Mouse (Mus musculus) stomach, postnatal 0 days (tissue): ENCODE measurements around the gene Mttp. TPM values are rescaled to one million over a fixed set of nuclear protein-coding genes. Genes with fewer than 3 reads are reported as not detected.
A peak's percentile ranks its signal among the peaks of the same experiment; 100 is the strongest.

Experiments
- ATAC-seq: fragments of 200-750 bp; cut with Nextera tagmentation; 2 replicates; pipeline ENCODE4 v1.8.0; 2017; ENCODE audit not compliant: low FRiP score, low TSS enrichment
- DNase-seq: peaks from one replicate; pipeline ENCODE4 v3.0.0-alpha.2; 2016; ENCODE audit warnings: low spot score
- H3K27ac ChIP-seq: fragments of 300-500 bp; sonication (generic); replicated peaks from 2 replicates; pipeline ENCODE4 v1.5.1; 2014; ENCODE audit warnings: mild to moderate bottlenecking, control low read depth
- H3K27me3 ChIP-seq: fragments of 300-500 bp; sonication (generic); 2 replicates; pipeline ENCODE4 v1.6.1; 2014; ENCODE audit warnings: low read length; ENCODE audit not compliant: control insufficient read depth, insufficient read depth
- H3K36me3 ChIP-seq: fragments of 300-500 bp; sonication (generic); 2 replicates; pipeline ENCODE4 v1.6.1; 2014; ENCODE audit warnings: low read length, mixed read lengths; ENCODE audit not compliant: control insufficient read depth, insufficient read depth
- H3K4me1 ChIP-seq: fragments of 300-500 bp; sonication (generic); replicated peaks from 2 replicates; pipeline ENCODE4 v1.6.1; 2014; ENCODE audit warnings: antibody characterized with exemption; ENCODE audit not compliant: control insufficient read depth, insufficient read depth
- H3K4me2 ChIP-seq: fragments of 300-500 bp; sonication (generic); replicated peaks from 2 replicates; pipeline ENCODE4 v1.6.1; 2014; ENCODE audit warnings: low read depth, mild to moderate bottlenecking, control low read depth, moderate library complexity
- H3K4me3 ChIP-seq: fragments of 300-500 bp; sonication (generic); 2 replicates; pipeline ENCODE4 v1.5.1; 2014; ENCODE audit warnings: low read depth, low read length, control low read depth
- H3K9ac ChIP-seq: fragments of 300-500 bp; sonication (generic); 2 replicates; pipeline ENCODE4 v1.6.1; 2014; ENCODE audit warnings: mild to moderate bottlenecking, low read length, control low read depth, mixed read lengths
- H3K9me3 ChIP-seq: fragments of 300-500 bp; sonication (generic); 2 replicates; pipeline ENCODE4 v1.6.1; 2016; ENCODE audit warnings: low read length; ENCODE audit not compliant: control insufficient read depth
- CTCF ChIP-seq: IDR thresholded peaks from 2 replicates; pipeline ENCODE4 v1.5.1; 2016; ENCODE audit warnings: antibody characterized with exemption, low read depth, mild to moderate bottlenecking, moderate library complexity
- EP300 ChIP-seq: optimal IDR thresholded peaks from 2 replicates; pipeline ENCODE3; 2016; ENCODE audit warnings: antibody characterized with exemption
- WGBS: fragments of 180-500 bp; shearing (Covaris S2); extraction: QIAGEN DNeasy Blood & Tissue Kit; methylation state at CpG from one replicate; pipeline ENCODE4 v1.1.7; 2014; 5-methylcytosine and 5-hydroxymethylcytosine counted together
- polyA plus RNA-seq: library from polyadenylated mRNA; unstranded; fragments of >200 nt; fragmentation: Nextera tagmentation; extraction: Ambion mirVana; gene quantifications from 2 replicates; pipeline ENCODE4 v1.2.1, GENCODE M21; 2015

Gene Mttp
- polyA plus RNA-seq, 1 experiment from 2014 or later, result 14.1 TPM

GRCm38 (mm10) chr3:138155062-138155461, 10.3 kb upstream of the Mttp start:
- no peak overlapping the region for H3K4me2 ChIP-seq
- DNase-seq (no peak), ATAC-seq (no peak)
- TF ChIP-seq CTCF, result no peak
- no peaks in the 10 kb centered on the region for H3K36me3 ChIP-seq
- no peak overlapping the region for H3K9ac ChIP-seq
- WGBS, result 84% methylated on average over 4 of the region's 4 CpGs
- H3K4me1 ChIP-seq, result no peaks in the 10 kb centered on the region
- no peak overlapping the region for H3K4me3 ChIP-seq
- H3K9me3 ChIP-seq, result no peaks in the 10 kb centered on the region
- no peaks in the 10 kb centered on the region for H3K27me3 ChIP-seq
- H3K27ac ChIP-seq, result no peak overlapping the region

GRCm38 (mm10) chr3:138148811-138149210, 4.0 kb upstream of the Mttp start:
- Histone ChIP-seq H3K9me3 (no peaks in the 10 kb centered on the region), H3K4me1 (no peaks in the 10 kb centered on the region), H3K27me3 (no peaks in the 10 kb centered on the region), H3K4me2 (no peak overlapping the region), H3K4me3 (no peak overlapping the region), H3K9ac (no peak overlapping the region), H3K36me3 (0 out of 2 replicates have a peak, but pooled peaks cover 3% of the 10 kb centered on the region), H3K27ac (no peak overlapping the region)
- TF ChIP-seq CTCF, result 0 out of 2 replicates have a peak, but pooled peaks have one; percentile 9
- no peak for TF ChIP-seq EP300
- WGBS, result 91% methylated on average over 2 of the region's 2 CpGs
- no peak for ATAC-seq
- DNase-seq, result no peak

- TF ChIP-seq EP300 (no peak), CTCF (no peak)
- peak overlapping the region; percentile 66 for H3K9ac ChIP-seq
- H3K27ac ChIP-seq, result peak overlapping the region; percentile 98
- WGBS, result under 1% methylated on average over 18 of the region's 18 CpGs
- no peaks in the 10 kb centered on the region for H3K9me3 ChIP-seq
- no peaks in the 10 kb centered on the region for H3K27me3 ChIP-seq
- H3K4me2 ChIP-seq, result peak overlapping the region; percentile 53
- no peaks in the 10 kb centered on the region for H3K36me3 ChIP-seq
- DNase-seq (no peak), ATAC-seq (no peak)
- no peaks in the 10 kb centered on the region for H3K4me1 ChIP-seq
- H3K4me3 ChIP-seq, result peak overlapping the region; percentile 47
Observed at GRCm38 (mm10) chr3:138144060-138144641, 617 bp downstream of the Mttp start.

GRCm38 (mm10) chr3:138143315-138144059, 1.3 kb downstream of the Mttp start, which contains the start of gene Trmt10a:
Gene Trmt10a (plus strand): TSS chr3:138143448.
- peak; percentile 98 for DNase-seq
- peak within 1 kb of the TSS; percentile 66 for H3K9ac ChIP-seq
- peak; percentile 65 for TF ChIP-seq CTCF
- TF ChIP-seq EP300, result no peak
- under 1% methylated on average over 68 of the region's 70 CpGs for WGBS
- peak; percentile 99 for ATAC-seq
- H3K27ac ChIP-seq, result peak within 1 kb of the TSS; percentile 98
- peak within 1 kb of the TSS; percentile 53 for H3K4me2 ChIP-seq
- H3K4me1 ChIP-seq, result no peaks in the 10 kb centered on the region
- peak within 1 kb of the TSS; percentile 47 for H3K4me3 ChIP-seq
- no peaks in the 10 kb centered on the region for H3K27me3 ChIP-seq
- H3K9me3 ChIP-seq, result no peaks in the 10 kb centered on the region
- no peaks in the 10 kb centered on the region for H3K36me3 ChIP-seq

DNA sequence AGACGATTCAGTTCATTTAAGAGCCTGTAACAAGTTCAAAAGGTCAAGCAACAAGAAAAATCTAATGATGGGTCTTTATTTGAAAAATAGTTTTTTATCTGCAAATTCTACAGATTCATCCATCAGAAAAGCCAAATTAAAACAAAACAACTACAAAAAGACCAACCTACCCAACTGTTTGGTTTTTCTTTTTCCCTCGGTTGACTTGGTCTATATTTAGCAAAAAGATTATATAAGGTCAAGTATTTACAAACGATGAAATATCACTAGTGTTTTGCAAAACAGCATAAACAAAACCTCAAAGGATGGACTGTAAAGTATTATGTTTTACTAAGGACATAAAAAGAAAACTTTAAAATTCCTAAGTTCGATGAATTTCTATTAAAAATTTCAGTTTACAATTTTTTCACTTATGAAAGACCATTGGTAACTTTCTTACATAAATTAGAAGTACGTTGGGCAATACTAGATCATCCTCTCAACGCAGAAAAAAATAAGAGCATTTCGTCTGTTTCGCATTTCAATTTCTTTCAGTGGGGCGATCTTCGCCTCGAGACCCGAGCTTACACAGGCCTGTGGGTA, 1.9 kb downstream of the Mttp start:
- no peak for TF ChIP-seq CTCF
- peak; percentile 88 for TF ChIP-seq EP300
- no peaks in the 10 kb centered on the region for H3K36me3 ChIP-seq
- no peaks in the 10 kb centered on the region for H3K27me3 ChIP-seq
- DNase-seq, result no peak
- WGBS, result 4% methylated on average over 12 of the region's 12 CpGs
- peak overlapping the region; percentile 98; the same call in 1 of the 2 replicates for H3K27ac ChIP-seq
- ATAC-seq, result no peak
- no peaks in the 10 kb centered on the region for H3K4me1 ChIP-seq
- peak overlapping the region; percentile 47 for H3K4me3 ChIP-seq
- no peaks in the 10 kb centered on the region for H3K9me3 ChIP-seq
- H3K9ac ChIP-seq, result peak overlapping the region; percentile 32; the same call in 1 of the 2 replicates
- H3K4me2 ChIP-seq, result peak overlapping the region; percentile 44
